Mouse (Mus musculus) lung, postnatal 0 days (tissue): Measurements from ENCODE around the gene Olfr312. TPM values are rescaled to one million over a fixed set of nuclear protein-coding genes. Genes with fewer than 3 reads are reported as not detected.

ENCODE experiments used
- ATAC-seq: fragments of 200-750 bp; cut with Nextera tagmentation; 2 replicates; pipeline ENCODE4 v1.8.0; 2017; ENCODE audit warnings: moderate library complexity
- DNase-seq: peaks from one replicate; pipeline ENCODE4 v3.0.0-alpha.2; 2016; ENCODE audit warnings: low spot score
- H3K27ac ChIP-seq: fragments of 300-500 bp; sonication (generic); 2 replicates; pipeline ENCODE4 v1.5.1; 2014; ENCODE audit warnings: antibody characterized with exemption, mild to moderate bottlenecking, low read length, mixed read lengths
- H3K27me3 ChIP-seq: fragments of 300-500 bp; sonication (generic); replicated peaks from 2 replicates; pipeline ENCODE4 v1.6.1; 2014; ENCODE audit warnings: low read length, mixed read lengths; ENCODE audit not compliant: insufficient read depth
- H3K36me3 ChIP-seq: fragments of 300-500 bp; sonication (generic); 2 replicates; pipeline ENCODE4 v1.6.1; 2014; ENCODE audit warnings: low read length, mixed read lengths; ENCODE audit not compliant: insufficient read depth
- H3K4me1 ChIP-seq: fragments of 300-500 bp; sonication (generic); 2 replicates; pipeline ENCODE4 v1.6.1; 2014; ENCODE audit warnings: antibody characterized with exemption, low read depth, low read length, mixed read lengths; ENCODE audit not compliant: insufficient read depth
- H3K4me2 ChIP-seq: fragments of 300-500 bp; sonication (generic); replicated peaks from 2 replicates; pipeline ENCODE4 v1.6.1; 2014; ENCODE audit warnings: low read depth, mild to moderate bottlenecking, low read length, moderate library complexity, mixed read lengths
- H3K4me3 ChIP-seq: fragments of 300-500 bp; sonication (generic); 2 replicates; pipeline ENCODE4 v1.5.1; 2014; ENCODE audit warnings: low read depth, low read length
- H3K9ac ChIP-seq: fragments of 300-500 bp; sonication (generic); replicated peaks from 2 replicates; pipeline ENCODE4 v1.6.1; 2014; ENCODE audit warnings: low read depth, mild to moderate bottlenecking
- H3K9me3 ChIP-seq: fragments of 300-500 bp; sonication (generic); 2 replicates; pipeline ENCODE4 v1.6.1; 2016; ENCODE audit warnings: low read length, mixed read lengths
- CTCF ChIP-seq: IDR thresholded peaks from 2 replicates; pipeline ENCODE4 v1.5.1; 2016; ENCODE audit warnings: antibody characterized with exemption, mild to moderate bottlenecking
- EP300 ChIP-seq: IDR thresholded peaks from 2 replicates; pipeline ENCODE4 v1.6.1; 2016; ENCODE audit warnings: antibody characterized with exemption, mild to moderate bottlenecking, control low read depth
- WGBS: fragments of 180-500 bp; shearing (Covaris S2); extraction: QIAGEN DNeasy Blood & Tissue Kit; methylation state at CpG from one replicate; pipeline ENCODE4 v1.1.7; 2014; 5-methylcytosine and 5-hydroxymethylcytosine counted together
- polyA plus RNA-seq: library from polyadenylated mRNA; unstranded; fragments of >200 nt; fragmentation: Nextera tagmentation; extraction: Ambion mirVana; gene quantifications from 2 replicates; pipeline ENCODE4 v1.2.1, GENCODE M21; 2015

The Olfr312 gene
- polyA plus RNA-seq, 1 experiment from 2014 or later = not detected

GRCm38 (mm10) chr11:58790646-58791045, 38.4 kb upstream of the Olfr312 start:
- H3K27ac ChIP-seq = no peak overlapping the region
- WGBS = 60% methylated on average over 6 of the region's 6 CpGs
- ATAC-seq (no peak), DNase-seq (no peak)
- H3K36me3 ChIP-seq = no peaks in the 10 kb centered on the region
- no peaks in the 10 kb centered on the region for H3K4me1 ChIP-seq
- no peak overlapping the region for H3K9ac ChIP-seq
- H3K4me2 ChIP-seq = no peak overlapping the region
- H3K9me3 ChIP-seq = no peaks in the 10 kb centered on the region
- H3K27me3 ChIP-seq = no peaks in the 10 kb centered on the region
- no peak overlapping the region for H3K4me3 ChIP-seq
- TF ChIP-seq CTCF = no peak
- no peak for TF ChIP-seq EP300

DNA sequence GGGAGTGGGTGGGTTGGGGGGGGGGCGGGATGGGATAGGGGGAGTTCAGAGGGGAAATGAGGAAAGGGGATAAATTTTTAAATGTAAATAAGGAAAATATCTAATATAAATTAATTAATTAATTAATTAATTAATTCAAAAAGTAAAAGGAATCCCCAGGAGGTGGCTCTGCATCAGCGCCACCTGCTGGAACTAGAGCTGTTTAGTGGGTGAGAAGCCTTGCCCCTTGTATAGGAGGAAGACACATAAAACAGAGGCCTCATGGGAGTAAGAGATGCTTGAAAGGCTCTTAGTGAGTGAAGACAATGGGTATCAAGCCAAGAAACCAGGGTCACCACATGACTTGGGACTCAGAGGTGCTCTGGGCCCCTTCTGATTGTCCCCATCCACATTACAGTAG, 33.2 kb upstream of the Olfr312 start:
- DNase-seq (no peak), ATAC-seq (no peak)
- Histone ChIP-seq H3K36me3 (no peaks in the 10 kb centered on the region), H3K9me3 (no peaks in the 10 kb centered on the region), H3K27ac (no peak overlapping the region), H3K4me1 (no peaks in the 10 kb centered on the region), H3K9ac (no peak overlapping the region), H3K4me2 (no peak overlapping the region), H3K4me3 (no peak overlapping the region), H3K27me3 (no peaks in the 10 kb centered on the region)
- TF ChIP-seq EP300 (no peak), CTCF (peak; percentile 2; the same call in 1 of the 2 replicates)
- WGBS = 98% methylated on average over 2 of the region's 2 CpGs

- H3K27me3 ChIP-seq = no peaks in the 10 kb centered on the region
- no peak for ATAC-seq
- H3K27ac ChIP-seq = no peak overlapping the region
Measured at GRCm38 (mm10) chr11:58796850-58797249, 32.2 kb upstream of the Olfr312 start.

GRCm38 (mm10) chr11:58799747-58800146, 29.3 kb upstream of the Olfr312 start:
- no peak overlapping the region for H3K27ac ChIP-seq
- no peaks in the 10 kb centered on the region for H3K36me3 ChIP-seq
- no peak for TF ChIP-seq CTCF
- TF ChIP-seq EP300 = no peak
- H3K27me3 ChIP-seq = no peaks in the 10 kb centered on the region
- no peak overlapping the region for H3K4me3 ChIP-seq
- WGBS = 72% methylated on average over 5 of the region's 5 CpGs
- DNase-seq = no peak
- ATAC-seq = no peak
- no peak overlapping the region for H3K4me2 ChIP-seq
- no peaks in the 10 kb centered on the region for H3K4me1 ChIP-seq
- no peak overlapping the region for H3K9ac ChIP-seq
- H3K9me3 ChIP-seq = no peaks in the 10 kb centered on the region

More at GRCm38 (mm10) chr11:58796850-58797249, 32.2 kb upstream of the Olfr312 start:
- no peaks in the 10 kb centered on the region for H3K4me1 ChIP-seq
- no peak overlapping the region for H3K4me3 ChIP-seq
- no peak for TF ChIP-seq CTCF
- no peak for TF ChIP-seq EP300
- no peaks in the 10 kb centered on the region for H3K36me3 ChIP-seq
- WGBS = 59% methylated on average over 7 of the region's 7 CpGs
- no peak overlapping the region for H3K4me2 ChIP-seq
- DNase-seq = no peak
- H3K9me3 ChIP-seq = no peaks in the 10 kb centered on the region
- no peak overlapping the region for H3K9ac ChIP-seq

- no peaks in the 10 kb centered on the region for H3K27me3 ChIP-seq
- H3K4me2 ChIP-seq = 0 out of 2 replicates have a peak within 1 kb of the TSS, but pooled peaks have one; percentile 8
- ATAC-seq (no peak; the same call in 1 of the 2 replicates), DNase-seq (peak; percentile 17)
- no peaks in the 10 kb centered on the region for H3K4me1 ChIP-seq
- 8% methylated on average over 14 of the region's 14 CpGs for WGBS
- H3K9ac ChIP-seq = no peak within 1 kb of the TSS
- no peak for TF ChIP-seq CTCF
- no peak for TF ChIP-seq EP300
- no peaks in the 10 kb centered on the region for H3K9me3 ChIP-seq
- no peaks in the 10 kb centered on the region for H3K36me3 ChIP-seq
- no peak within 1 kb of the TSS for H3K4me3 ChIP-seq
- H3K27ac ChIP-seq = no peak within 1 kb of the TSS
Measured at GRCm38 (mm10) chr11:58801558-58802228, 27.3 kb upstream of the Olfr312 start, which contains the start of gene Fam183b. Gene Fam183b, minus strand, starts transcription at chr11:58801960.

GRCm38 (mm10) chr11:58803871-58804270, 25.2 kb upstream of the Olfr312 start:
- no peak for DNase-seq
- WGBS = 34% methylated on average over 4 of the region's 4 CpGs
- no peak overlapping the region for H3K4me3 ChIP-seq
- no peak overlapping the region for H3K27ac ChIP-seq
- no peak overlapping the region for H3K4me2 ChIP-seq
- H3K27me3 ChIP-seq = no peaks in the 10 kb centered on the region
- H3K9ac ChIP-seq = no peak overlapping the region
- H3K9me3 ChIP-seq = no peaks in the 10 kb centered on the region
- no peaks in the 10 kb centered on the region for H3K4me1 ChIP-seq
- ATAC-seq = no peak
- H3K36me3 ChIP-seq = no peaks in the 10 kb centered on the region
- no peak for TF ChIP-seq CTCF
- no peak for TF ChIP-seq EP300
